Mouse (Mus musculus): Measurements from ENCODE around the gene Tm4sf5. TPM values are rescaled to one million over a fixed set of nuclear protein-coding genes. Genes with fewer than 3 reads are reported as not detected.

Tm4sf5 gene
- total and polyA plus RNA-seq, 3 experiments: 5.5 to 24.5 (median 11.7) TPM

- no peak for TF ChIP-seq ZKSCAN1 (IDR thresholded peaks at IDR 0.05; ENCODE audit: borderline replicate concordance, low read depth, low read length)
- TF ChIP-seq ZNF384 (IDR thresholded peaks at IDR 0.05; ENCODE audit: low read depth, low read length): peak; percentile 75
- peak overlapping the region; percentile 62; the same call in 1 of the 2 replicates for H3K27ac ChIP-seq (ENCODE audit: insufficient read depth, low read depth)
- peaks cover 20 to 79% of the 10 kb centered on the region in 2 experiments for H3K4me1 ChIP-seq (ENCODE audit: control insufficient read depth in 1 of 2, insufficient read depth in 2 of 2)
- H3K36me3 ChIP-seq (replicated peaks in 1 of 2; ENCODE audit: control insufficient read depth in 1 of 2, insufficient read depth in 1 of 2, low read length in 1 of 2): no peaks in the 10 kb centered on the region
- dilution Hi-C loops (cut with MboI; ENCODE audit: extremely low pct_ligation_motif_present, extremely low pct_unique_long_range_greater_than_20kb, low sequenced_read_pairs) (no loop called here), in situ Hi-C loops (cut with MboI; ENCODE audit: low pct_ligation_motif_present, low pct_unique_long_range_greater_than_20kb, low sequenced_read_pairs) (no loop called here)
- H3K79me2 ChIP-seq (replicated peaks; ENCODE audit: control insufficient read depth, extremely low read depth, insufficient read depth, poor library complexity, severe bottlenecking): no peaks in the 10 kb centered on the region
- H3K27me3 ChIP-seq (replicated peaks): no peaks in the 10 kb centered on the region
- DNase-seq (ENCODE audit: extremely low read depth): no peak
- H3K4me3 ChIP-seq (replicated peaks in 1 of 3; ENCODE audit: low read depth in 2 of 3, low read length in 2 of 3, poor library complexity in 1 of 3): peak overlapping the region in 1 of 3 experiments; percentile 4
- 0 out of 2 replicates have a peak overlapping the region, but pooled peaks have one; percentile 70 for H3K4me2 ChIP-seq (ENCODE audit: insufficient read depth, low read depth, poor library complexity, severe bottlenecking)
- no peaks in the 10 kb centered on the region for H3K9me3 ChIP-seq (replicated peaks; ENCODE audit: low read length)
- H3K9ac ChIP-seq (ENCODE audit: insufficient read depth, low read depth): no peak overlapping the region
Measured at GRCm38 (mm10) chr11:70511825-70512224, 6.8 kb downstream of the Tm4sf5 start.

DNA sequence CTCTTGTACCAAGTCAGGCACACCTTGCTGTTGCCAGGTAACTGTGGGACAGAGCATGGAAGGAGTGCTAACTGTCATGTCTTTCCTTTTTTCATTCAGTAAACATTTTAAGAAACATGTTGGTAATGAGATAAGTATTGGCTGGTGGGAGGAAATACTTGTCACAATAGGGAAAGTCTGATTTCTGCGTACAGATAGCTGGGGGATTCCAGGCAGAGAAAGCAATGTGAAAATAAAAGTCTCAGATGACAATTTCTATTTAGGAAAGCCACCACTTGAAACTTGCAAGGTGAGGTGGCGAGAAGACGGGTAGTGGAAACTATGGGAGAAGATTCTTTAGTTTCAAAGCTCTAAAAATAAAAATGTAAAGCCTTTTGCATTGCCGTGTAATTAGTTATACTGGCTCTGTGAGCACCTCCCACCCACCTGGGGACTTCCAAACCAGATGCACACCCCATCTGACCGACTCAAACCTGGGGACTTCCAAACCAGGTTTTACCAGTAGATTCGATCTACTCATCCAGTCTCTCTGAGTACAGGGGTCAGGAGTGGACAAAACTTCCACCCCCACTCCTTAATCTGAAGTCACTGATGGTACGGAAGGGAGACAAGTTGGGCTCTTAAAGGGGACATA, 7.8 kb downstream of the Tm4sf5 start:
- Histone ChIP-seq H3K4me2 (ENCODE audit: insufficient read depth, low read depth, poor library complexity, severe bottlenecking) (peak overlapping the region; percentile 70), H3K9me3 (replicated peaks; ENCODE audit: low read length) (no peaks in the 10 kb centered on the region), H3K4me3 (replicated peaks in 1 of 3; ENCODE audit: low read depth in 2 of 3, low read length in 2 of 3, poor library complexity in 1 of 3) (peak overlapping the region; percentile 0 to 22 (median 22)), H3K79me2 (replicated peaks; ENCODE audit: control insufficient read depth, extremely low read depth, insufficient read depth, poor library complexity, severe bottlenecking) (no peaks in the 10 kb centered on the region), H3K27ac (ENCODE audit: insufficient read depth, low read depth) (peak overlapping the region; percentile 79), H3K4me1 (ENCODE audit: control insufficient read depth in 1 of 2, insufficient read depth in 2 of 2) (peaks cover 20 to 69% of the 10 kb centered on the region in 2 experiments), H3K27me3 (replicated peaks) (no peaks in the 10 kb centered on the region), H3K36me3 (replicated peaks in 1 of 2; ENCODE audit: control insufficient read depth in 1 of 2, insufficient read depth in 1 of 2, low read length in 1 of 2) (no peaks in the 10 kb centered on the region), H3K9ac (ENCODE audit: insufficient read depth, low read depth) (peak overlapping the region; percentile 56)
- in situ Hi-C loops (cut with MboI; ENCODE audit: low pct_ligation_motif_present, low pct_unique_long_range_greater_than_20kb, low sequenced_read_pairs): no loop called here
- dilution Hi-C loops (cut with MboI; ENCODE audit: extremely low pct_ligation_motif_present, extremely low pct_unique_long_range_greater_than_20kb, low sequenced_read_pairs): no loop called here
- DNase-seq (ENCODE audit: extremely low read depth): peak; percentile 75
- no peak for TF ChIP-seq CTCF (conservative IDR thresholded peaks at IDR 0.05 in 1 of 2, IDR thresholded peaks at IDR 0.05 in 1 of 2; ENCODE audit: low read depth in 2 of 2, low read length in 2 of 2)
- no peak for TF ChIP-seq ZC3H11A (IDR thresholded peaks at IDR 0.05; ENCODE audit: low read depth, low read length)
- no peak for TF ChIP-seq UBTF (IDR thresholded peaks at IDR 0.05; ENCODE audit: low read depth, low read length)
- TF ChIP-seq MAZ (IDR thresholded peaks at IDR 0.05; ENCODE audit: low read depth, low read length): peak; percentile 76
- TF ChIP-seq ZNF384 (IDR thresholded peaks at IDR 0.05; ENCODE audit: low read depth, low read length): no peak
- TF ChIP-seq MAFK (IDR thresholded peaks at IDR 0.05; ENCODE audit: insufficient replicate concordance, low read length): peak; percentile 66; the same call in 1 of the 2 replicates
- TF ChIP-seq RCOR1 (conservative IDR thresholded peaks at IDR 0.05; ENCODE audit: low read depth, low read length): peak; percentile 78; the same call in 1 of the 2 replicates
- TF ChIP-seq RAD21 (IDR thresholded peaks at IDR 0.05; ENCODE audit: low read depth, low read length): no peak
- TF ChIP-seq PAX5 (IDR thresholded peaks at IDR 0.05; ENCODE audit: low read length): no peak
- no peak; the same call in 1 of the 2 replicates for TF ChIP-seq SMC3 (IDR thresholded peaks at IDR 0.05; ENCODE audit: low read depth, low read length)
- TF ChIP-seq NRF1 (IDR thresholded peaks at IDR 0.05; ENCODE audit: low read depth, low read length): no peak
- no peak for TF ChIP-seq POLR2AphosphoS2 (IDR thresholded peaks at IDR 0.05; ENCODE audit: low read depth, low read length)
- peak; percentile 62; the same call in 1 of the 2 replicates for TF ChIP-seq MYC (IDR thresholded peaks at IDR 0.05; ENCODE audit: low read depth, low read length)
- TF ChIP-seq USF1 (IDR thresholded peaks at IDR 0.05; ENCODE audit: low read depth, low read length): no peak
- peak; percentile 70; the same call in 1 of the 2 replicates for TF ChIP-seq TCF12 (IDR thresholded peaks at IDR 0.05; ENCODE audit: low read depth, low read length)
- TF ChIP-seq USF2 (conservative IDR thresholded peaks at IDR 0.05; ENCODE audit: low read depth, low read length): no peak
- TF ChIP-seq MEF2A (IDR thresholded peaks at IDR 0.05; ENCODE audit: borderline replicate concordance, low read depth, low read length): peak; percentile 87; the same call in 1 of the 2 replicates
- TF ChIP-seq JUN (IDR thresholded peaks at IDR 0.05; ENCODE audit: insufficient read depth, low read depth, low read length): no peak
- peak; percentile 34; the same call in 1 of the 2 replicates for TF ChIP-seq HCFC1 (IDR thresholded peaks at IDR 0.05; ENCODE audit: low read depth, low read length)
- TF ChIP-seq CHD2 (IDR thresholded peaks at IDR 0.05; ENCODE audit: low read length): peak; percentile 77
- peak; percentile 85 for TF ChIP-seq ETS1 (conservative IDR thresholded peaks at IDR 0.05; ENCODE audit: low read depth, low read length)
- TF ChIP-seq TBP (conservative IDR thresholded peaks at IDR 0.05; ENCODE audit: low read depth, low read length): no peak
- 0 out of 2 replicates have a peak, but pooled peaks have one; percentile 51 for TF ChIP-seq KAT2A (IDR thresholded peaks at IDR 0.05; ENCODE audit: insufficient replicate concordance, low read length)
- TF ChIP-seq GABPA (IDR thresholded peaks at IDR 0.05; ENCODE audit: insufficient replicate concordance, low read depth, low read length): no peak
- peak; percentile 61; the same call in 1 of the 2 replicates for TF ChIP-seq MAX (IDR thresholded peaks at IDR 0.05; ENCODE audit: low read length)
- TF ChIP-seq SIN3A (IDR thresholded peaks at IDR 0.05; ENCODE audit: low read length): peak; percentile 79
- peak; percentile 78 for TF ChIP-seq EP300 (IDR thresholded peaks at IDR 0.05; ENCODE audit: low read length)
- TF ChIP-seq ZMIZ1 (IDR thresholded peaks at IDR 0.05; ENCODE audit: low read depth, low read length): 0 out of 2 replicates have a peak, but pooled peaks have one; percentile 55
- peak; percentile 87; the same call in 1 of the 2 replicates for TF ChIP-seq CHD1 (IDR thresholded peaks at IDR 0.05; ENCODE audit: low read depth, low read length)
- 0 out of 2 replicates have a peak, but pooled peaks have one; percentile 5 for TF ChIP-seq NELFE (IDR thresholded peaks at IDR 0.05; ENCODE audit: low read depth, low read length)
